Mouse (Mus musculus): Measurements from ENCODE around the gene Frmd7.

The Frmd7 gene

DNA sequence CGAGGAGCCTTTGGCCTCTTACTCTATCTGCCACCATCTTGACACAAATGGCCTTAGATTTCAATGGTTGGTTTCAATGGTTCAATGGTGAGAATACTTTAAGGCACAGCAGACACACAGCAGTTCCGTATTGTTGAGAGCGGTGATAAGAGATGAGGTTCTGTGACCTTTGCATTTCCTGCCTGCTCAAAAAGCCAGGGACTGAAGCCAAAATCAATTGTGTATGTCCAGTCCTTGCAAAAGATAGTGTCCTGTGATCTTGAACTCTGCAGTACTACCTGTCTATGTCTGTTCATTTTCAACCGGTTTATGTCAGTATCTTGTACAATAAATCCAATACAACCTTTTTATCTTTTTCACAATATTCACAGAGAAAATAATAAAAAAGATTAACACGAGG lies 77.8 kb downstream of the Frmd7 start:
- DNase-seq (ENCODE audit: low spot score) = no peak

DNA sequence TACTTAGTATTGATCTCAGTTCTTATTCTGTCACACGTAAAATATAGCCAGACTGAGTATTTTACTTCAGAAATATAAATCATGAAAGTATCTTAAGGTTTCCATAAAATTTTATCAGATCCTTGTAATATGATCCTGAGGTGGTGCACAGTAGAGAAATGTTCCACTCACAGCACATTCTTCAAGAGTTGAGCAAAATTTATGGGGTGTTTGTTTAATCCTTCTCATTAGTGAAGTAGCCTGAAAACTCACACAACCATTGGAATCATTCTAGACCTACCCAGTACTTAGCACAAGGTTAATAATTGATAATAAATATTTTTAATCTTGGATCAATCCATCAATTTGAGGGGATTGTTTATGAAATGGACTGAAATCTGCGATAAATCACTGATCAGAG lies 78.7 kb downstream of the Frmd7 start:
- no peak for DNase-seq (ENCODE audit: low spot score)

DNA sequence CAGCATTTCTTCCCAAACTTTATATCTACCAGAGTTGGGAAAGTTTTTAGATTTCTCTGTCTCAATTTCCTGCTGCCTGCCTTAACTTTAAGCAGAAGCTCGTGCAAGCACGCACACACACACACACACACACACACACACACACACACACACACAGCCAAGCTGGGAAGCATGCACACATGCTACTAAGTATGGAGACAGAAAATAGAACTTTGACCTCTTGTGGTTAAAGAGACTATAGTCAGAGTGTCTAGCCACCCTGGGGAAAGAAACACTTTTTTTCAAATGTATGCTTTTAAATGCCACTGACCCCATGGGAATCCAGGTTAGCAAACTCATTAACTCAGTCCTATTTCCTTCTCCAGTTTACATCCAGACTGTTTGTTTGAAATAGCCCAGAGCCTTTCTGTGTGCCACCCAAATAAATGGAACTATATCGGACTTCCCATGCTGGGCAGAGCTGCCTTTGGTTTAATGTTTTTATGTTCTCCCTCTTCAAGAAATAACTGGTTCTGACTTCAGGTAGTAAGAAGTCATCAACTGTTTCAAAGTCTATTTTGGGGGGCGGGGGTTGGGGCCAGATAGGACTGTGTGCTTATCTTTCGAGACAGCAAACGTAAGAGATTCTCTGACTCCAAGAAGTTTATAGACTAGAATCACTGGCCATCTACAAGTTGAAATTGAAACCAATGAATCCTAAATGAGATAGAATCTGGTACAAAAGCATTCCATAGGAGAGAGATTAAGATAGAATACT lies 91.9 kb downstream of the Frmd7 start:
- peak; percentile 28 for DNase-seq (ENCODE audit: low spot score)

All from yolk sac, embryonic 10.5 days (tissue).